Mouse (Mus musculus) cerebellum, postnatal 25 days (tissue): ENCODE results near the gene Ifne.
"Not testable (repeated sequence)": the region's sequence is repeated elsewhere in the genome, so short reads cannot be mapped to it uniquely, and the experiment has no call there.

Experiments
- DNase-seq, 2 experiments: peaks; one replicate each; pipeline ENCODE4 v3.0.0; 2021; ENCODE audit warnings: mixed read lengths in 2 of 2

Ifne gene

DNA sequence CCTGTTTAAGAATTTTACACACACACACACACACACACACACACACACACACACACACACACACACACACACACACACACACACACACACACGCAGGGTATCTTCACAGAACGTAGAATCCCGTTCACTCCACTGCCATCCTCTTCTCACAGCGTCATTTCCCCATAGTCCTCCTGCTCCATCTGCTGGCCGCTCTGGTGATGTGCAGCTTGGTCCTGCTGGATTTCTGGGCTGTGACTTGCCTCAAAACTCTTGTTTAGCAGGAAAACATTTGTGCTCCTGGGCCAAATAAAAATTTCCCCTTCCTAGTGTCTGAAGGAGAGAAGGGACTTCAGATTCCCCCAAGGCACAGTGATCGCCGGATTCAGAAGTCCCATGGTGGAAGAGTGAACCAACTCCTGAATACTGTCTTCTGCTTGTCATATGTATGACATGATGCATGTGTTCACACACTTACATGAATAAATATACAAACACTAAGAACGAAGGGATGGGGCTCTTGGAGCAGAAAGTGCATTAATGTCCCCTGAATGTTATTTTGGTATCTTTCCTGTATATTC lies 12.6 kb downstream of the Ifne start:
- peak; percentile 75 to 82 for DNase-seq

DNA sequence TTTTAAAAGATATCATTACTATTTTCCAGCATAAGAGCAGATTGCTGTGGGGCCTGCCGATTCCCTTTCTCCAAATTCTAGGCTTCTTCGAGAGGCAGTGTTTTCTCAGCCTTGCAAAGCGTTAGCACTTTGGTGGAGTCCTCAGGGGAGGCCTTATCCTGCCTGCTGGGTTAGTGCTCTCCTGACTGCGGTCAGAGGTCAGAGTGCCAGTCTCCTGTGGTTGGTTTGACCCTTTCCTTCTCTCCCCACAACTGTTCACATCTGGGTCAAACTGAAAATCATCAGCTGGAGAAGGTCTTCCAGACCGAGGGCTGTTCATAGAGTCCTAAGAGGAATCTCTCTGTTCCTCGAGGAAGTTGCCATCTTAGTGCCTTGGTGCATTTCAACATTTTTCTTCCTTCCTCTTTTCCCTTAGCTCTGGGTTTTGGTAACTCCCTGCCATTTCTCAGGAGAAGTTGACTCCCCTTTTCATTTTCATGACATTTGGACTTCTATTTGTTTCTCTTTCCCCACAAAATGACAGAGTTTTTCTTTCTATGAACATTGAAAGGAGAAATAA lies 14.9 kb downstream of the Ifne start:
- DNase-seq: no peak

DNA sequence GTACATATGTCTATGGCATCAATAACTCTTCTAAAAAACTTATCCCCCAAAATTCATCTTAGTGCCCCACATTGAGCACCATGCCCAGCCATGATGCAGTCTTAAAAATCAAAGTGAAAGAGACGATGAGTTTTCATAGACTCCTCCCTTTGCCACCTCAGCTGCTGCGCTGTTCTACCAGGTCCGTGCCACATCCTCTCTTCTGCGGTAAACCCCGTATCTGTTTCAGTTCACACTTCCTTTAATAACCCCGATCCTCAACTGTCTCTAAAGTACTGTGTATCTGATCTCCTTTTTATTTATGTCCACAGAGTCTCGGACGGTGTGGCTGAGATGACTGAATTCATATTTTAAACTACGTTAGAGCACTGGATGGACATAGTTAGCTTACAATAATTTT lies 15.4 kb downstream of the Ifne start:
- no peak for DNase-seq

DNA sequence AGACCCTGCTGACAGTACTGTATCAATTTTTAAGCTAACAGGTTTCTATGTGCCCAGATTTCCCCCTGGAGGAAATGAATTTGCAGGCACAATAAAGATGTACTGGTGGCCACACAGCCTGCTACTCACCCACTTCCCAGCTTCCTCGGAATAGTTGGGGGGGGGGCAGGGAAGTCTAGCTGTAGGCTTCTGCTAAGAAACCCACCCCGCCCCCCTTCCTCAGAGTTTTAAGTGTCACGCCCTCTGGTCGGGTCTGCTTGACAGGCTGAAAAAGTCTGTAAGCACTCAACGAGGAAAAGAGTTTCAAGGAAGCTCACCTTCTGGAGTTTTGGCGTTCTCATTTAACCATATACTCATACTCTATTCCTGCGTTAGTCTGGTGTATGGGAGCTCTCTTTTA lies 16.7 kb downstream of the Ifne start:
- DNase-seq: no peak

DNA sequence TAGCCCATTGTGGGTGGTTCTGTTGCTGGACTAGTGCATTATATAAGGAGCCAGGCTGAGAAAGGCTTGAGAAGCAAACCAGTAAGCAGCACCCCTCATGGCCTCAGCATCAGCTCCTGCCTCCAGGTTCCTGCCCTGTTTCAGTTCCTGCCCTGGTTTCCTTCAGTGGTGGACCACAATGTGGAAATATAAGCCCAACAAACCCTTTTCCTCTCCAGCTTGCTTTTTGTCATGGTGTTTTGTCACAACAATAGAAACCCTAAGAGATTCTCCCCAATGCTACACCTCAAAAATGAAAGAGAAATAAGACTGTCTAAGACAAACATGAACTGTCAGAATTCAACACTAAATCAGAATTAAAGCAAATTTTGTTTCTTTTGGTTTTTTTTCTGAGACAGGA lies 20.8 kb downstream of the Ifne start:
- DNase-seq: no peak

DNA sequence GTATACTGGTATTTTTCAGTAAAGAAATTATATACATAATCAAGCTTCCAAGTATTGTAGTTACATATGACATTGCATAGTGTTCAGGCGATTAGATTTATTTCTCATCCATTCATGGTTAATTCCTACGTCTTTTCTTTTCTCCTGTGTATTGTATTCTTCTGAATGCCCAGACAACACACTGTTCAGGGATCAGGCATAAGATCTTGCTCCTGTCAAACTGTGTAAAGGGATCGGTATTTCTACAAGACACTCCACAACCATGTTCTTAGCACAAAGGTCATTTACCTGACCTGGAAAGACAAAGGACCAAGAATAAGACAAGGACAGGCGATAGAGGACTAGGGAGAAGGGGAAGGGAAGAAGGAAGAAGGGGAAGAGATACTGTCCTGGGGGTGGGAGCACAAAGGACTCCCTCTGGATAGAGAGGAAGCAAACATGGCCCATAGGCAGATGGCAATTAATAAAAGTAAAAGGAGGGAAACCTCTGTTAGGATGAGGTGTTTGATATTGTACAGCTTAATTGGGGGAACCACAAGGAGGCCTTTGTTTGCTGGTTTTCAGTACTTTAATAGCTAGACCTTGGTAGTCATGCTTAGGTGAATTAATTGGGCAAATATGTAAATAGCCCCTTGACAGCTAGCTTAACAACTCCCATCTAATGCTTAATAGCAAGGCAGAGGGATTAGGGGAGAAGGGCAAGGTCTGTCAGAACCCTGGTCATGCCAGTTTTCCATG lies 28.8 kb downstream of the Ifne start:
- no peak for DNase-seq

DNA sequence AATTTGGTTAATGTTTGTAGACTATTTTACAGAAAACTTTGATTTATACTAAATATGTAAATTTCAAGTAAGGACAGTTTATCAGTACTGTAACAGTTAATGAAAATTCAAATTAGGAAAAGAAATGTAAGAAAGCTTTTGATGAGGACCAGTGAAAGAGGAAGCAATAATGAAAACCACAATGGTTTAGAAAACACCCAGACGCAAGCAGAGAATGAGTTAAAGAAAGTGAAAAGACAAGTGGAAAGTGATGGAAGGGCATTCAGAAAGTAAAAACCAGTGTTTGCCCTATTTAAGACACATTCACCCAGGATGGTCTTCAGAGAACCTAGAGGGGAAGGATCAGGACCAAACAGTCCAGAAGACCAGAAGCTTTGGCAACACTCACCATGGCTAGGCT lies 30.3 kb downstream of the Ifne start, which contains the start of gene Ifna1:
Gene Ifna1, plus strand, starts transcription at position 390 of the 400 bp plus-strand sequence.
- DNase-seq: no peak

DNA sequence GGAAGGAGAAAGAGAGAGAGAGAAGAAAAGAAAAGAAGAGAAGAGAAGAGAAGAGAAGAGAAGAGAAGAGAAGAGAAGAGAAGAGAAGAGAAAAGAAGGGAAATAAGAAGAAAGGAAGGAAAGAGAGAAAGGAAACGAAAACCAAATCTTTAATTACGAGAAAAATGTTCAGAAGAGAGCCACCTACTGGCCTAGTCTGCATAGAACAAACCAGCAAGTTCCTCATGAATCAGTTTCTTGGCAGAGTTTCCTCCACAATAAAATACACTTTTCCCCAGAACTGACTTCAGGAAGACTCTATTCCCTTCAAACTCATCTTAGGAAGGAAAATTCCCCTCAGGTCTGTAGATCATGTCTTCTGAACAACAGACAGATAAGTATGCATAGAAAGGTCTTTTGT lies 34.7 kb downstream of the Ifne start:
- no peak for DNase-seq

DNA sequence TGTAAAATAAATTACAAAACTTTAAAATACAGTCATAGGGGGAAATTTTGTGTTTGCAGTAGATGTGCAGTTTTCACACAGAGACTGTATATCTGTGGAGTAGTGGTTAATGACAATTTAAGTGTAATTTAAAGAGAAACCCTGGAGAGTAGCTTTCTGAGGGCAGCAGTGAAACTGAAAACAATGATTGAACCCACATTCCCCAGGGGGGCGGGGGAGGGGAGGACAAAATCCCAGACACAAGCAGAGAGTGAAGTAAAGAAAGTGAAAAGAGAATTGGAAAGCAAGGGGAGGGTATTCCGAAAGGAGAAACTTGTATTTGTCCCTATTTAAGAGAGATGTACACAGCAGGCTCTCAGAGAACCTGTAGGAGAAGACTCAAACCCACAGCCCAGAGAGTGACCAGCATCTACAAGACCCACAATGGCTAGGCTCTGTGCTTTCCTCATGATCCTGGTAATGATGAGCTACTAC lies 38.5 kb downstream of the Ifne start, which contains the start of gene Ifna4:
Gene Ifna4, plus strand, starts transcription at position 424 of the 474 bp plus-strand sequence.
- no peak for DNase-seq

DNA sequence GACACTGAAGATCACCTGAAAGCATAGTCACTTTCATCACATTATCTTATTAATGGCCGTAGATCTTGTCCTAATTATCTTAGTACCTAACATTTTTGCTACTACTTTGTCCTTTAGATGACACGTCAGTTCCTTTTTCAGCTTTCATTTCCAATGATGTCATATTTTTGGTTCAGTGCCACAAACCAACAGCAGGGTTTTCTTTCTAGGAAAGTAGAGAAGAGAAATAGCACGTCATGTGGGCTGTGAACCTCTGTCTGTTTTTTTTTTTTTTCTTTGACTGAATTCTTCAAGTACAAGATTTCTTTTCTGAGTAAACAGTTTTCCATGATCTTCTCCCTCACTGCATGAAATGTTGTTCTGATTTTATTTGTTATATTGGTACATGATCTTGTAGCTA lies 39.9 kb downstream of the Ifne start:
- DNase-seq: no peak

DNA sequence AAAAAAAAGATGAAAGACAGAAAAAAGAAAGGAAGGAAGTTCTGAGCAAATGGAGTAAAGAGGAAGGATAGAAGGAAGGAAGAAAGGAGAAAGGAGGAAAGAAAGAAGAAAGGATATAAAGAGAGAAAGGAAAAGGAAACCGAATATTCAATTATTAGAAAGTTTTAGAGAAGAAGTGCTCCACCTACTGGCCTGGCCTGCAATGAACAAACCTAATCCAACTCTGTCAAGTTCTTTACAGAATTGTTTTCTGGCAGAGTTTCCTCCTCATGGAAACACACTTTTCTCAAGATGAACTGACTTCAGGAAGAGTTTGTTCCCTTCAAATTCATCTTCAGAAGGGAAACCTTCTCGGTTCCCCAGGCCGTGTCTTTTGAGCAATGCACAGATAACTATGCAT lies 41.2 kb downstream of the Ifne start:
- DNase-seq: peak in 1 of 2 experiments; percentile 5

DNA sequence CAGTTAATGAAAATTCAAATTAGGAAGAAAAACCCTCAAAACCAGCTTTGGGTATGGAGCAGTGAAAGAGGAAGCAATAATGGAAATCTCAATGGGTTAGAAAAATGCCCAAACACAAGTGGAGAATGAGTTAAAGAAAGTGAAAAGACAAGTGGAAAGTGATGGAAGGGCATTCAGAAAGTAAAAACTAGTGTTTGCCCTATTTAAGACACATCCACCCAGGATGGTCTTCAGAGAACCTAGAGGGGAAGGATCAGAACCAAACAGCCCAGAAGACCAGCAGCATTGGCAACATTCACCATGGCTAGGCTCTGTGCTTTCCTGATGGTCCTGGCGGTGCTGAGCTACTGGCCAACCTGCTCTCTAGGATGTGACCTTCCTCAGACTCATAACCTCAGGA lies 44.8 kb downstream of the Ifne start, which contains the start of gene Ifna5:
Gene Ifna5, plus strand, starts transcription at position 301 of the 400 bp plus-strand sequence.
- DNase-seq: not testable (repeated sequence)

DNA sequence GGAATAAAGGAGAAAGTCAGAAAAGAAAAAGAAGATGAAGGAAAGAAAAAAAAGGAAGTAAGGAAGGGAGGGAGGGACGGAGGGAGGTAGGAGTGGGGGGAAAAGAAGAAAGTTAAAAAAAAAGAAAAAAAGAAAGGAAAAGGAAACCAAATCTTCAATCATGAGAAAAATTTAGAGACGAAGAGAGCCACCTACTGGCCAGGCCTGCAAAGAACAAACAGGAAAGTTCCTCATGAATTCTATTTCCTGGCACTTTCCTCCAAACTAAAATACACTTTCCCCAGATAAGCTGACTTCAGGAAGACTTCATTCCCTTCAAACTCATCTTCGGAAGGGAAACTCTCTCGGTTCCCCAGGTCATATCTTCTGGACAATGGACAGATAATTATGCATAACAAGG lies 49.5 kb downstream of the Ifne start:
- DNase-seq: peak in 1 of 2 experiments; percentile 33
